Mouse (Mus musculus) lung, postnatal 0 days (tissue): ENCODE results near the gene Spice1.

ENCODE experiments used
- CTCF ChIP-seq: IDR thresholded peaks from 2 replicates; pipeline ENCODE4 v1.5.1; 2016; ENCODE audit warnings: antibody characterized with exemption, mild to moderate bottlenecking
- EP300 ChIP-seq: IDR thresholded peaks from 2 replicates; pipeline ENCODE4 v1.6.1; 2016; ENCODE audit warnings: antibody characterized with exemption, mild to moderate bottlenecking, control low read depth

DNA sequence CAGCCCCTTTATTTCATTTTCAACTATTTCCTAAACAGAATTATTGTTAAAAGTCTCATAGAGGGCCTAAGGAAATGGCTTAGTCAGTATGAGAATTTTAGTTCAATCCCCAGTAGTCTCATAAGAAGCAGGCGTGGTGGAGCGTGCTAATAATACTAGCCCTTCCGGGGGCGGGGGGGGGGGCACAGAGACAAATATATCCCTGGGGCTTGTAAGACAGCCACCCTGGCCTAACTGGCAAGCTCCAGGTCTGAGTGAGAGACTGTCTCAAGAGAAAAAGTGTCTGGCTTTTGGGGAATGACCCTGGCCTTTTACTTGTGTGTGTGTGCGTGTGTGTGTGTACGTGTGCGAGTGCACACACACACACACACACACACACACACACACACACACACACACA, 88.0 kb downstream of the Spice1 start:
- TF ChIP-seq EP300 (no peak), CTCF (no peak)
